Mouse (Mus musculus): Measurements from ENCODE around the gene Snap91.

GRCm38 (mm10) chr9:86869586-86870338, 10.7 kb downstream of the Snap91 start:
- TF ChIP-seq POLR2A (IDR thresholded peaks at IDR 0.05; ENCODE audit: insufficient read depth, low read depth, low read length), result no peak
- no peak for TF ChIP-seq CTCF (IDR thresholded peaks at IDR 0.05; ENCODE audit: insufficient read depth, low read depth, low read length)
